Mouse (Mus musculus) CH12.LX (cell line): ENCODE data around the gene Psd. TPM values are rescaled to one million over a fixed set of nuclear protein-coding genes. Genes with fewer than 3 reads are reported as not detected.
A peak's percentile ranks its signal among the peaks of the same experiment; 100 is the strongest.

ENCODE experiments used
- DNase-seq: peaks from one replicate; pipeline ENCODE4 v3.0.0-alpha.2; 2013; ENCODE audit errors: extremely low read depth
- H3K27ac ChIP-seq: 2 replicates; pipeline ENCODE4 v1.5.1; 2012; ENCODE audit warnings: low read depth, mild to moderate bottlenecking, control low read depth, moderate library complexity; ENCODE audit not compliant: insufficient read depth
- H3K27me3 ChIP-seq: replicated peaks from 2 replicates; pipeline ENCODE3; 2012; ENCODE audit warnings: inconsistent platforms
- H3K36me3 ChIP-seq, 2 experiments: replicated peaks in 1 of 2; 2 replicates each; pipeline versions ENCODE3 to v1.6.1; 2012; ENCODE audit warnings: inconsistent platforms in 1 of 2, low read length in 1 of 2, mild to moderate bottlenecking in 1 of 2, mixed read lengths in 1 of 2, moderate library complexity in 1 of 2; ENCODE audit not compliant: control insufficient read depth in 1 of 2, insufficient read depth in 1 of 2
- H3K4me1 ChIP-seq, 2 experiments: 2 replicates each; pipeline ENCODE4 v1.6.1; 2012; ENCODE audit warnings: inconsistent platforms in 1 of 2, moderate library complexity in 1 of 2; ENCODE audit not compliant: insufficient read depth in 2 of 2, control insufficient read depth in 1 of 2
- H3K4me2 ChIP-seq: 2 replicates; pipeline ENCODE4 v1.6.1; 2012; ENCODE audit warnings: low read depth, mild to moderate bottlenecking, control low read depth; ENCODE audit not compliant: poor library complexity, insufficient read depth, severe bottlenecking
- H3K4me3 ChIP-seq, 3 experiments: fragments of 150-350 bp in 1 of 3; sonication (generic) in 1 of 3; replicated peaks in 1 of 3; 2 replicates each; pipeline versions ENCODE3 to v1.5.1; 2011 to 2012; ENCODE audit warnings: low read depth in 2 of 3, low read length in 2 of 3, mild to moderate bottlenecking in 2 of 3, moderate library complexity in 2 of 3, control low read depth in 1 of 3, improper control_type of control experiment in 1 of 3, inconsistent platforms in 1 of 3, mixed read lengths in 1 of 3; ENCODE audit not compliant: poor library complexity in 1 of 3
- H3K79me2 ChIP-seq: replicated peaks from 2 replicates; pipeline ENCODE4 v1.6.1; 2012; ENCODE audit warnings: mild to moderate bottlenecking, moderate library complexity; ENCODE audit not compliant: control insufficient read depth, poor library complexity, insufficient read depth, severe bottlenecking; ENCODE audit errors: extremely low read depth
- H3K9ac ChIP-seq: 2 replicates; pipeline ENCODE4 v1.6.1; 2012; ENCODE audit warnings: low read depth, mild to moderate bottlenecking, control low read depth, moderate library complexity; ENCODE audit not compliant: insufficient read depth
- H3K9me3 ChIP-seq: replicated peaks from 2 replicates; pipeline ENCODE3; 2012; ENCODE audit warnings: low read length, inconsistent platforms, mixed read lengths
- CTCF ChIP-seq, 2 experiments: IDR thresholded peaks in 1 of 2; conservative IDR thresholded peaks in 1 of 2; 2 replicates each; pipeline ENCODE4 v1.5.1; 2011 to 2012; ENCODE audit warnings: low read depth in 2 of 2, low read length in 2 of 2, improper control_type of control experiment in 1 of 2, inconsistent platforms in 1 of 2, mild to moderate bottlenecking in 1 of 2, moderate library complexity in 1 of 2
- E2F4 ChIP-seq: IDR thresholded peaks from 2 replicates; pipeline ENCODE4 v1.6.1; 2011; ENCODE audit warnings: low read depth, low read length, improper control_type of control experiment; ENCODE audit not compliant: insufficient replicate concordance
- EP300 ChIP-seq: IDR thresholded peaks from 2 replicates; pipeline ENCODE4 v1.6.1; 2011; ENCODE audit warnings: low read length, improper control_type of control experiment
- MAX ChIP-seq: IDR thresholded peaks from 2 replicates; pipeline ENCODE4 v1.6.1; 2011; ENCODE audit warnings: low read length, improper control_type of control experiment
- MEF2A ChIP-seq: IDR thresholded peaks from 2 replicates; pipeline ENCODE4 v1.6.1; 2014; ENCODE audit warnings: low read depth, mild to moderate bottlenecking, inconsistent platforms, low read length, improper control_type of control experiment, borderline replicate concordance
- MYC ChIP-seq: IDR thresholded peaks from 2 replicates; pipeline ENCODE4 v1.6.1; 2011; ENCODE audit warnings: low read depth, mild to moderate bottlenecking, improper control_type of control experiment, low read length
- RAD21 ChIP-seq: IDR thresholded peaks from 2 replicates; pipeline ENCODE4 v1.6.1; 2011; ENCODE audit warnings: low read depth, mild to moderate bottlenecking, low read length, improper control_type of control experiment, moderate library complexity
- SMC3 ChIP-seq: IDR thresholded peaks from 2 replicates; pipeline ENCODE4 v1.6.1; 2011; ENCODE audit warnings: low read depth, low read length, improper control_type of control experiment
- dilution Hi-C: fragments of 300-500 bp; cut with MboI; formaldehyde crosslinking; loops from 2 replicates; pipeline ENCODE4 v1.14.3; 2020; ENCODE audit warnings: low sequenced_read_pairs; ENCODE audit not compliant: extremely low pct_unique_long_range_greater_than_20kb, extremely low pct_ligation_motif_present
- in situ Hi-C: fragments of 300-500 bp; cut with MboI; formaldehyde crosslinking; loops from 3 replicates; pipeline ENCODE4 v1.14.3; 2019; ENCODE audit warnings: low sequenced_read_pairs, low pct_ligation_motif_present, low pct_unique_long_range_greater_than_20kb, mixed read lengths
- polyA plus RNA-seq: library from polyadenylated mRNA; unstranded; fragments of >175 nt; gene quantifications from 2 replicates; pipeline ENCODE4 v1.2.1, GENCODE M21; 2012; ENCODE audit warnings: low read depth; ENCODE audit not compliant: insufficient read length
- total RNA-seq, 2 experiments: library from RNA; depleted of rRNA; stranded (reverse); fragments of 300-350 nt in 1 of 2; fragments of >200 nt in 1 of 2; gene quantifications; 2 replicates each; pipeline ENCODE4 v1.2.3; 2012 to 2014

Psd gene
- total and polyA plus RNA-seq, 3 experiments, result 0.70 to 20.1 (median 2.2) TPM

- in situ Hi-C loops, result no loop called here
These were observed 44.7 kb downstream of the Psd start for GRCm38 (mm10) chr19:46282081-46282849.

GRCm38 (mm10) chr19:46275307-46275706, 51.6 kb downstream of the Psd start:
- TF ChIP-seq E2F4 (no peak), SMC3 (peak; percentile 33; the same call in 1 of the 2 replicates), MEF2A (no peak), EP300 (no peak), RAD21 (peak; percentile 49), CTCF (conservative IDR thresholded peaks at IDR 0.05 in 1 of 2, IDR thresholded peaks at IDR 0.05 in 1 of 2; ENCODE audit: low read depth in 2 of 2, low read length in 2 of 2) (peak; percentile 25 to 61; a peak in 2 of 4 replicates)
- H3K27me3 ChIP-seq, result no peaks in the 10 kb centered on the region

More at GRCm38 (mm10) chr19:46282081-46282849, 44.7 kb downstream of the Psd start:
- H3K9ac ChIP-seq, result no peak overlapping the region
- dilution Hi-C loops, result no loop called here
- DNase-seq, result no peak
- no peak overlapping the region for H3K4me3 ChIP-seq
- no peak overlapping the region for H3K4me2 ChIP-seq
- H3K79me2 ChIP-seq, result no peaks in the 10 kb centered on the region
- no peak for TF ChIP-seq MAX
- TF ChIP-seq MEF2A, result no peak
- 0 out of 2 replicates have a peak, but pooled peaks have one; percentile 3 for TF ChIP-seq SMC3
- no peak overlapping the region for H3K27ac ChIP-seq
- 0 out of 4 replicates have a peak, but pooled peaks cover 0 to 3% of the 10 kb centered on the region in 2 experiments for H3K4me1 ChIP-seq
- no peaks in the 10 kb centered on the region for H3K27me3 ChIP-seq
- H3K36me3 ChIP-seq, result peaks cover 69 to 87% of the 10 kb centered on the region in 2 experiments
- no peaks in the 10 kb centered on the region for H3K9me3 ChIP-seq

GRCm38 (mm10) chr19:46264762-46265161, 62.2 kb downstream of the Psd start:
- no peaks in the 10 kb centered on the region for H3K9me3 ChIP-seq
- no peaks in the 10 kb centered on the region for H3K79me2 ChIP-seq
- H3K4me1 ChIP-seq, result no peaks in the 10 kb centered on the region
- no peak overlapping the region for H3K9ac ChIP-seq
- H3K4me2 ChIP-seq, result no peak overlapping the region
- H3K27ac ChIP-seq, result no peak overlapping the region
- no peak for TF ChIP-seq MYC
- dilution Hi-C loops, result no loop called here
- peaks cover 72 to 100% of the 10 kb centered on the region in 2 experiments for H3K36me3 ChIP-seq
- in situ Hi-C loops, result no loop called here
- H3K27me3 ChIP-seq, result no peaks in the 10 kb centered on the region
- no peak overlapping the region for H3K4me3 ChIP-seq
- DNase-seq, result no peak

More at GRCm38 (mm10) chr19:46275307-46275706, 51.6 kb downstream of the Psd start:
- Histone ChIP-seq H3K79me2 (no peaks in the 10 kb centered on the region), H3K9ac (no peak overlapping the region), H3K4me1 (no peaks in the 10 kb centered on the region), H3K36me3 (peaks cover 53 to 79% of the 10 kb centered on the region in 2 experiments), H3K4me3 (no peak overlapping the region), H3K4me2 (no peak overlapping the region), H3K9me3 (peaks cover 4% of the 10 kb centered on the region), H3K27ac (no peak overlapping the region)
- peak; percentile 24 for DNase-seq
- dilution Hi-C loops, result no loop called here
- in situ Hi-C loops, result no loop called here

Other genes with a start within 250 kb of the Psd start
- gene Elovl3, start 195.3 kb downstream of the Psd start, total RNA-seq (2012; rRNA removed), result not detected in 2 replicates
- not detected in 2 replicates for gene Elovl3, start 195.3 kb downstream of the Psd start, total RNA-seq (2014; rRNA removed)
- gene Elovl3, start 195.3 kb downstream of the Psd start, polyA plus RNA-seq, result not detected in 2 replicates
- gene Pitx3, start 178.8 kb downstream of the Psd start, total RNA-seq (2012; rRNA removed), result not detected in 2 replicates
- not detected in 2 replicates for gene Pitx3, start 178.8 kb downstream of the Psd start, total RNA-seq (2014; rRNA removed)
- not detected in 2 replicates for gene Pitx3, start 178.8 kb downstream of the Psd start, polyA plus RNA-seq
- gene Gbf1, start 174.6 kb downstream of the Psd start, total RNA-seq (2012; rRNA removed), result 18.7 and 22.7 TPM in 2 replicates
- 7.1 and 8.6 TPM in 2 replicates for gene Gbf1, start 174.6 kb downstream of the Psd start, total RNA-seq (2014; rRNA removed)
- gene Gbf1, start 174.6 kb downstream of the Psd start, polyA plus RNA-seq, result 23.9 and 26.1 TPM in 2 replicates
- gene Nfkb2, start 22.8 kb downstream of the Psd start, total RNA-seq (2012; rRNA removed), result 45.0 and 64.8 TPM in 2 replicates
- gene Nfkb2, start 22.8 kb downstream of the Psd start, total RNA-seq (2014; rRNA removed), result 37.1 and 44.3 TPM in 2 replicates
- gene Nfkb2, start 22.8 kb downstream of the Psd start, polyA plus RNA-seq, result 67.5 and 71.7 TPM in 2 replicates
- 9.9 and 10.4 TPM in 2 replicates for gene Fbxl15, start 1.0 kb upstream of the Psd start, total RNA-seq (2012; rRNA removed)
- 6.8 and 9.4 TPM in 2 replicates for gene Fbxl15, start 1.0 kb upstream of the Psd start, total RNA-seq (2014; rRNA removed)
- 7.3 and 7.6 TPM in 2 replicates for gene Fbxl15, start 1.0 kb upstream of the Psd start, polyA plus RNA-seq
- gene Cuedc2, start 11.5 kb upstream of the Psd start, total RNA-seq (2012; rRNA removed), result 95.1 and 102 TPM in 2 replicates
- 117 and 120 TPM in 2 replicates for gene Cuedc2, start 11.5 kb upstream of the Psd start, total RNA-seq (2014; rRNA removed)
- gene Cuedc2, start 11.5 kb upstream of the Psd start, polyA plus RNA-seq, result 94.4 and 123 TPM in 2 replicates
- gene Mfsd13a, start 14.0 kb upstream of the Psd start, total RNA-seq (2012; rRNA removed), result 4.9 and 7.6 TPM in 2 replicates
- gene Mfsd13a, start 14.0 kb upstream of the Psd start, total RNA-seq (2014; rRNA removed), result 2.8 and 3.1 TPM in 2 replicates
- 13.2 and 15.9 TPM in 2 replicates for gene Mfsd13a, start 14.0 kb upstream of the Psd start, polyA plus RNA-seq
- 1.3 and 1.4 TPM in 2 replicates for gene 2310034G01Rik, start 23.1 kb upstream of the Psd start, total RNA-seq (2012; rRNA removed)
- 1.5 and 1.6 TPM in 2 replicates for gene 2310034G01Rik, start 23.1 kb upstream of the Psd start, total RNA-seq (2014; rRNA removed)
- gene 2310034G01Rik, start 23.1 kb upstream of the Psd start, polyA plus RNA-seq, result 1.1 and 1.4 TPM in 2 replicates
- 75.7 and 87.8 TPM in 2 replicates for gene Actr1a, start 68.6 kb upstream of the Psd start, total RNA-seq (2012; rRNA removed)
- 69.4 and 70.7 TPM in 2 replicates for gene Actr1a, start 68.6 kb upstream of the Psd start, total RNA-seq (2014; rRNA removed)
- gene Actr1a, start 68.6 kb upstream of the Psd start, polyA plus RNA-seq, result 84.2 and 88.4 TPM in 2 replicates
- gene Sufu, start 69.7 kb upstream of the Psd start, total RNA-seq (2012; rRNA removed), result 8.7 and 9.8 TPM in 2 replicates
- 3.0 and 3.6 TPM in 2 replicates for gene Sufu, start 69.7 kb upstream of the Psd start, total RNA-seq (2014; rRNA removed)
- gene Sufu, start 69.7 kb upstream of the Psd start, polyA plus RNA-seq, result 18.1 and 22.6 TPM in 2 replicates
- 11.0 and 12.0 TPM in 2 replicates for gene Trim8, start 174.5 kb upstream of the Psd start, total RNA-seq (2012; rRNA removed)
- gene Trim8, start 174.5 kb upstream of the Psd start, total RNA-seq (2014; rRNA removed), result 3.7 and 4.4 TPM in 2 replicates
- 23.3 and 24.9 TPM in 2 replicates for gene Trim8, start 174.5 kb upstream of the Psd start, polyA plus RNA-seq
- 38.4 and 46.5 TPM in 2 replicates for gene Arl3, start 246.0 kb upstream of the Psd start, total RNA-seq (2012; rRNA removed)
- gene Arl3, start 246.0 kb upstream of the Psd start, total RNA-seq (2014; rRNA removed), result 23.7 and 24.1 TPM in 2 replicates
- 40.4 and 45.3 TPM in 2 replicates for gene Arl3, start 246.0 kb upstream of the Psd start, polyA plus RNA-seq
- 8.5 and 9.4 TPM in 2 replicates for gene Sfxn2, start 246.2 kb upstream of the Psd start, total RNA-seq (2012; rRNA removed)
- 5.9 and 6.8 TPM in 2 replicates for gene Sfxn2, start 246.2 kb upstream of the Psd start, total RNA-seq (2014; rRNA removed)
- 11.1 and 11.8 TPM in 2 replicates for gene Sfxn2, start 246.2 kb upstream of the Psd start, polyA plus RNA-seq